Mouse (Mus musculus): ENCODE results near the gene Rgl1. TPM values are rescaled to one million over a fixed set of nuclear protein-coding genes. Genes with fewer than 3 reads are reported as not detected.

Gene Rgl1
- polyA plus RNA-seq, 1 experiment from 2014 or later = 18.2 TPM

DNA sequence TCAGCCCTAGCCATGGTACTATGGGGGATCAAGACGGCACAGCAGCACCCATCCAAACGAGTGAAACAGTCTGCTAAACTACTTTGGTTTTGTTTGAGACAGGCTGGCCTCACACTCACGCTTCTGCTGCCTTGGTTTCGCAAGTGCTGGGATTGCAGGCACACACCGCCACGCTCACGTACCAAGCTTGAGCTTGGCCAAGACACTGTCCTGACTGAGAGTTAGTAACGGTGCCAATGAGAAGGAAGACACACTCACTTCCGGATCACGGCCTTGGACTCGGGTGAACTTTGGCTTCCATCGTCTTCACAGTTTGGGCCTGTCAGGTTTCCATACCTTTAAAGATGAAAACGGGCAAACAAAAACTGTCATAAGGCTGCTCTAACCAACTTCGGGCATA, 194.8 kb downstream of the Rgl1 start:
- no peak for ATAC-seq (ENCODE audit: low FRiP score, low read depth)
- peaks cover 28% of the 10 kb centered on the region for H3K4me1 ChIP-seq
- H3K9me3 ChIP-seq = no peaks in the 10 kb centered on the region
- no peak overlapping the region for H3K4me3 ChIP-seq
- 93% methylated on average over 14 of the region's 14 CpGs for WGBS
- H3K27me3 ChIP-seq = peaks cover 66% of the 10 kb centered on the region
- H3K9ac ChIP-seq (replicated peaks) = no peak overlapping the region
- H3K36me3 ChIP-seq = no peaks in the 10 kb centered on the region
- no peak overlapping the region for H3K27ac ChIP-seq (replicated peaks)
- H3K4me2 ChIP-seq (replicated peaks) = no peak overlapping the region

DNA sequence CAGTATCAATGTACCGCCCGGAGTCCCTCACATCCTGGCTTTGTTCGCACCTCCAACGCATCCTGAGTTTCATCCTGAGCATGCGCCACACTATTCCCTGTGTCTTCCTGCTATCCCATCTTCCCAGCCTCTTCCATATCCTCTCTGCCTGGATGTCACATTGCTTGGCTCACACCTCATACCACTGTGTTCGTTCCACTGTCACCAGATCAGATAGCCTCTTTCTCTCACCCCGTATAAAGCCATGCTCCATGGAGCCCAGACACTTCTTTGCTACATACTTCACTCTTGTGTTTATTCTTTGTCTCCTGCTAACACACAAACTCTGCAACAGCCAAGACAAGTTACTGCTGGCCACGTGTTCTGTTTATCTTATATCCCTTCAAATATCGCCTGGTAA, 195.5 kb downstream of the Rgl1 start:
- Histone ChIP-seq H3K27me3 (peaks cover 65% of the 10 kb centered on the region), H3K4me2 (replicated peaks) (no peak overlapping the region), H3K4me1 (peaks cover 26% of the 10 kb centered on the region), H3K4me3 (no peak overlapping the region), H3K9ac (replicated peaks) (no peak overlapping the region), H3K36me3 (no peaks in the 10 kb centered on the region), H3K27ac (replicated peaks) (no peak overlapping the region), H3K9me3 (no peaks in the 10 kb centered on the region)
- no peak for ATAC-seq (ENCODE audit: low FRiP score, low read depth)
- WGBS = 95% methylated on average over 9 of the region's 9 CpGs

DNA sequence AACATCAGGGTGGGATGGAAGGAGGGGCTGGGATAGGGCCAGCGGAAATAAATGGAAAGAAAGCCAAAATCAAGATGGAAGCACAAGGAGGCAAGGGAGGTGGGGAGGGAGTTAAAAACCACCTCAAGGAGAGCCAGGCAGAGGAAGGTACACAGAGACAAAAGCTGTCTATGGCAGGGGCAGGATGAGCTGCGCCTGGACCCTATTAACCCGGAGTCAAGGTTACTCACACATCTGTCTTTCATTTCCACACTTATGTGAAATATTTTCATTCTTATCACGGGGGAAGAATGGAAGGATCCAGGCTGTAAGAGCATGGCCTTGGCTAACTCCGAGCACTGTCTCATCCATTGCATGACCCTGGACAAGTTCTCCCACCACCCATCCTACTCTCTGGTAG, 202.9 kb downstream of the Rgl1 start:
- 78% methylated on average over 5 of the region's 5 CpGs for WGBS
- no peak overlapping the region for H3K4me3 ChIP-seq
- H3K9me3 ChIP-seq = no peaks in the 10 kb centered on the region
- H3K27ac ChIP-seq (replicated peaks) = no peak overlapping the region
- peaks cover 10% of the 10 kb centered on the region for H3K4me1 ChIP-seq
- peaks cover 55% of the 10 kb centered on the region for H3K27me3 ChIP-seq
- H3K9ac ChIP-seq (replicated peaks) = no peak overlapping the region
- no peak for ATAC-seq (ENCODE audit: low FRiP score, low read depth)
- H3K4me2 ChIP-seq (replicated peaks) = no peak overlapping the region
- no peaks in the 10 kb centered on the region for H3K36me3 ChIP-seq

DNA sequence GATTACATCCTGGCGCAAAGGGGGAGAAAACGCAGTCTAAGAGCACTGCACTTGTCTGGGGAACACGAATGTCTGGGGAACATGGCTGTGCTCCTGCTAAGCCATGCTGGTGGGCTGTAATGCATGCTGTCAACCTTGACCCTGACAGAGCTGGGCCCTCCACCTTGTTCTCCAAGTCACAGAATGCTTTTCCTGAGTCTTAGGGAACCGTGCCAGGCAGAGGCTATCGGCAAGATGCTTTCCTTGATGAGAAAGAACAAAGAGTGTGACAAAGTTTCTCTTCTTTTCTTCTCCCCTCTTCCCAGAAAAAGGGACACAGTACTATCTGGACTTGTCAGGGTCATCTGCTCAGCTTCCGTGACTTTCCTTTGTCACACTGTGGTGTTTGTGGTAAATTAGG, 203.3 kb downstream of the Rgl1 start:
- WGBS = 71% methylated on average over 6 of the region's 6 CpGs
- no peak overlapping the region for H3K4me3 ChIP-seq
- H3K4me2 ChIP-seq (replicated peaks) = no peak overlapping the region
- H3K27ac ChIP-seq (replicated peaks) = no peak overlapping the region
- H3K9ac ChIP-seq (replicated peaks) = no peak overlapping the region
- no peak for ATAC-seq (ENCODE audit: low FRiP score, low read depth)
- H3K27me3 ChIP-seq = peaks cover 51% of the 10 kb centered on the region
- no peaks in the 10 kb centered on the region for H3K9me3 ChIP-seq
- peaks cover 6% of the 10 kb centered on the region for H3K4me1 ChIP-seq
- no peaks in the 10 kb centered on the region for H3K36me3 ChIP-seq

DNA sequence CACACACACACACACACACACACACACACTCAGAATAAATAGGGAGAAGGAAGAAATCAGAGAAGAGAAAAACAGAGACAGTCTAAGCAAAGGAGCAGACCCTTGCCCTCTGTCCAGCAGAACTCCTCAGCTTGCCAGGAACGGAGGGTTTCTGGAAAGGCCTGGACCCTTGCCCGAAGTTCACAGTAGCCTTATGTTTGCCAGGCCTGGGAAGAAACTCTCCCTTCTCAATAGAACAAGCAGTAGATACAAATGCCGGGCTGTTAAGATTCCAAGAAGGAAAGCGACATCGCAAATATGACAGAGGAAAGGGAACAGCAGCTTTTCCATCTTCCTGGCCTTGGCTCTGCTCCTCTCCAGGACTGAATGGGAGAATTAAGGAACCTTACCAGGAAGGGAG, 205.7 kb downstream of the Rgl1 start:
- H3K4me2 ChIP-seq (replicated peaks) = no peak overlapping the region
- H3K27me3 ChIP-seq = peaks cover 35% of the 10 kb centered on the region
- H3K9ac ChIP-seq (replicated peaks) = no peak overlapping the region
- peaks cover 25% of the 10 kb centered on the region for H3K4me1 ChIP-seq
- H3K9me3 ChIP-seq = no peaks in the 10 kb centered on the region
- ATAC-seq (ENCODE audit: low FRiP score, low read depth) = no peak
- H3K36me3 ChIP-seq = no peaks in the 10 kb centered on the region
- H3K4me3 ChIP-seq = no peak overlapping the region
- 94% methylated on average over 5 of the region's 5 CpGs for WGBS
- no peak overlapping the region for H3K27ac ChIP-seq (replicated peaks)

DNA sequence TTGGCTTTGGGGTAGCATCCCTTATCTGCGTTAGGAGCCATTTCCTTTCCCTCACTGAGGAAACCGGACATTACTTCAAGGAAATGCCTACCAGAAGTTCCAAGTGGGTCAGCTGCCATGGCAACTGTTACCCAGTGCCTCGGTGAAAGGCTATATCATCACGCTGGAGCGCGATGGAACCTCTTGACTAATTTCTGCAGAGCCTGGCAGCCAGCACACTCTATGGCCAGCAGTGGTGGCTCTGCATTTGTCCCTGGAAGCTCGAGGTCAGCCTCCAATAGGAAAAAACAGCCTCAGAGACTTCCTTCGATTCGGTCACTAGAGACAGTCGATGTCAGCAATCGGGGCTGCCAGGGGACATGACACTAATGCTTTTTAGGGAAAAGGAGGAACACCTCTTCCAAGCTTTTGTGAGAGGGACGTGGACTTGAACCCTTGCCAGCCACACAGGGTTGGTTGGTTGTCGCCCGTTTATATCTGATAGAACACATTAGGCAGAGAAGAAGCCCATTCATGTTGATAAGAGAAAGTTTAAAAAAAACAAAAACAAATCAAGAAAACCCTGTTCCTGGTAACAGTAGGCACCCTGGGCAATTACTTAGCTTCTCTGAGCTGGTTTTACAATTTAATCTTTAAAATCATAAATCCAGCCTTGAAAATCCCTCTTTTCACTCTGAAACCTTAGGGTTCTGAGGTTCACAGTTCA, 209.4 kb downstream of the Rgl1 start:
- WGBS = 41% methylated on average over 14 of the region's 14 CpGs
- ATAC-seq (ENCODE audit: low FRiP score, low read depth) = peak; percentile 73
- Histone ChIP-seq H3K27me3 (peaks cover 9% of the 10 kb centered on the region), H3K4me3 (no peak overlapping the region), H3K27ac (replicated peaks) (peak overlapping the region; percentile 75), H3K4me2 (replicated peaks) (peak overlapping the region; percentile 19; the same call in 1 of the 2 replicates), H3K36me3 (peaks cover 4% of the 10 kb centered on the region; the same call in 1 of the 2 replicates), H3K9me3 (no peaks in the 10 kb centered on the region), H3K9ac (replicated peaks) (no peak overlapping the region), H3K4me1 (peaks cover 30% of the 10 kb centered on the region)

DNA sequence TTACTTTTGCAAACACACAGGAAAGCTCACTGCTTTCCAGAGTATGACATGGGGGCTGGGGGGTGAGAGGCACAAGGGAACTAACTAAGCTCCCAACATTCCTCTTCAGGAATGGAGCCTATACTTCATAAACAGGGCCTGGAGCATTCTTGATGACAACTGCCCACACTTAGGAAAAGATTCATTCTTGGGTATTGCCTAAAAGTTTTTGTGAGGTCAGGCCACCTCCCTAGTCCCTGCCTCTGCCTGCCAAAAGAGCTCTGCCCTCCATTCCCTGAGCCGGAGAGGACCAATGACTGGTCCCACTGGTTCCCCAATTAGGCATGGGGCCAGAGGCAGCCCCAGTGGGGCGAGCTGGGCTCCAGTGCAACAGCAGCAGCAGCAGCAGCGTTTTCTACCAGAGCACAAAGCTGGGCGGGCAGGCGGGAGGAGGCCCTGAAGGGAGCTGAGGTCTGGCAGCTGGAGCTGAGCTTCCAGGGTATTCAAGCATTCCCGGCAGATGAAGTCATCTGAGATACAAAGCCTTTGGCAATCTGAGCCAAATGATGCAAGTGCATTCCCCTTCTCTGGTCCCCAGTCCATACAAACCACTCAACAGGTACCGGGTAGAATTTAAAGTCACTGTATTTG, 210.1 kb downstream of the Rgl1 start:
- ATAC-seq (ENCODE audit: low FRiP score, low read depth) = peak; percentile 93
- H3K9ac ChIP-seq (replicated peaks) = no peak overlapping the region
- 8% methylated on average over 7 of the region's 7 CpGs for WGBS

DNA sequence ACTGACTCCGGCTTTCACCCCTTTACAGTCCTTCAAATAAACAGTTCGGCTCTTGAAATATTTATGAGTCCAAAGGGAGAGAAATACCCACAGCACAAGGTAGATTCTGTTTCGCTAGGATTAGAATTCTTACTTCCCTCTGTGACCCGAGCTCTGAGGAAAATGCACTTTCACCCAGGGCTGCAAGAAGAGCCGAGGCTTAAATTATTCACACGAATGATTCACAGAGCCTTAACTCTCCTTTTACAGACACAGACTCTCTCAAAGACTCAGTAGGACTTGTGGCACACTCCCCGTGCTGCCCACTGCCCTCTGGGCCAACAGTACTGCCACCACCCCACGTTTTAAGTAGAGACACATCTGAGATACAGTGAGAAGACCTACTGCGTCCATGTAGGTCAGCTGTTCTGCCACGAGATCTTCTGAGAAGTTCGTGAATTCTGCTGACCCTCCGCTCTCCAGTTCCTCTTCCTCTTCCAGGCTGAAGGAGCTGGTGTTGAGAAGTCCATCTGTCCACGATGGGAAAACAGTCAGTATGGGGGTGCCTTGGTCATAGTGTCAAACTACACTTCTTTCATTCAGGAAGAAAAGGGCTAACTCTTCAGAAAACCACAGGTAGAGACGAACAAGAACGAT, 212.1 kb downstream of the Rgl1 start:
- H3K4me1 ChIP-seq = peaks cover 27% of the 10 kb centered on the region
- no peak overlapping the region for H3K4me3 ChIP-seq
- H3K36me3 ChIP-seq = peaks cover 4% of the 10 kb centered on the region; the same call in 1 of the 2 replicates
- WGBS = 70% methylated on average over 15 of the region's 15 CpGs
- H3K27me3 ChIP-seq = no peaks in the 10 kb centered on the region
- 0 out of 2 replicates have a peak overlapping the region, but pooled peaks have one; percentile 0 for H3K27ac ChIP-seq (replicated peaks)
- ATAC-seq (ENCODE audit: low FRiP score, low read depth) = no peak
- H3K4me2 ChIP-seq (replicated peaks) = no peak overlapping the region
- H3K9ac ChIP-seq (replicated peaks) = no peak overlapping the region
- H3K9me3 ChIP-seq = no peaks in the 10 kb centered on the region

More for the DNA sequence above, 210.1 kb downstream of the Rgl1 start:
- H3K9me3 ChIP-seq = no peaks in the 10 kb centered on the region
- no peak overlapping the region for H3K4me3 ChIP-seq
- H3K27ac ChIP-seq (replicated peaks) = peak overlapping the region; percentile 75
- peaks cover 27% of the 10 kb centered on the region for H3K4me1 ChIP-seq
- H3K4me2 ChIP-seq (replicated peaks) = peak overlapping the region; percentile 19; the same call in 1 of the 2 replicates
- peaks cover 8% of the 10 kb centered on the region for H3K27me3 ChIP-seq
- H3K36me3 ChIP-seq = peaks cover 4% of the 10 kb centered on the region; the same call in 1 of the 2 replicates

DNA sequence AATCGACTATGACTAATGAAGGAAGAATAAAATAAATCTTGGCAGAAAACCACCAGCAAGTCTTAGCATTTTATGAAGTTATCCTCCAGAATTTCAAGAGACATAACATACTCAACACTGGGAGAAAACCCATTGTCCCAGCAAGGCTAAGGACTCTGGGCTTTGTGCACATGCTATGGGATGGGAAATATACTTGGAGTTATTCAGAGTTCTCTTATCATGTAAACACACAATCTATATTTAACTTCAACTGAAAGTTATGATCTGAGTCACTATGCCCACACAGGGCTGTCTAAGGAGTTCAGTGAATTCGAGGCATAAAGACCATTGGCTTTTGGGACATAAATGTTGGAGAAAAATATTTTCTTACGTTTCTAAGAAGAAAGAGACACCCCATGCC, 215.2 kb downstream of the Rgl1 start:
- no peak overlapping the region for H3K4me2 ChIP-seq (replicated peaks)
- H3K27ac ChIP-seq (replicated peaks) = no peak overlapping the region
- H3K9me3 ChIP-seq = no peaks in the 10 kb centered on the region
- H3K9ac ChIP-seq (replicated peaks) = no peak overlapping the region
- no peaks in the 10 kb centered on the region for H3K27me3 ChIP-seq
- WGBS = 91% methylated on average over 3 of the region's 3 CpGs
- H3K36me3 ChIP-seq = peaks cover 16% of the 10 kb centered on the region
- H3K4me3 ChIP-seq = no peak overlapping the region
- ATAC-seq (ENCODE audit: low FRiP score, low read depth) = no peak
- peaks cover 12% of the 10 kb centered on the region for H3K4me1 ChIP-seq

DNA sequence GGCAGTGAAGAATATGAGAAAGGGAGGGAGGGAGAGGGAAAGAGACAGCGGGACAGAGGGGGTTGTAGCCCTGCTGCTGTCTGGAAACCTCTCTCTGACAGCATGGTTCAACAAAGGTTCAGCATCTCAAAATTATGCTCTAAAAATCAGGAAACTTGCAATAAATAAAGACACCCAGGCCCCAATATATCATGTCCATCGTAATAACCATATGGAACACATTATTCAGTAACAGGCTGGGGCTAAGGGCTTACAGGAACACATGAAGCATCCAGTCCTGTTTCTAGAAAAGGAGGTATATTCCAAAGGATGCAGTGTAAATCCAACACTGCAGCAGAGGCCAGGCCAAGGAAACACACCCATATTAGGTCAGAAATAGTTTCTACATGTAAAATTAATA, 215.6 kb downstream of the Rgl1 start:
- no peaks in the 10 kb centered on the region for H3K27me3 ChIP-seq
- peaks cover 17% of the 10 kb centered on the region for H3K36me3 ChIP-seq
- H3K4me1 ChIP-seq = peaks cover 7% of the 10 kb centered on the region; the same call in 1 of the 2 replicates
- no peak overlapping the region for H3K4me2 ChIP-seq (replicated peaks)
- no peaks in the 10 kb centered on the region for H3K9me3 ChIP-seq
- ATAC-seq (ENCODE audit: low FRiP score, low read depth) = no peak
- 88% methylated on average over 2 of the region's 2 CpGs for WGBS
- no peak overlapping the region for H3K9ac ChIP-seq (replicated peaks)
- no peak overlapping the region for H3K27ac ChIP-seq (replicated peaks)
- no peak overlapping the region for H3K4me3 ChIP-seq

DNA sequence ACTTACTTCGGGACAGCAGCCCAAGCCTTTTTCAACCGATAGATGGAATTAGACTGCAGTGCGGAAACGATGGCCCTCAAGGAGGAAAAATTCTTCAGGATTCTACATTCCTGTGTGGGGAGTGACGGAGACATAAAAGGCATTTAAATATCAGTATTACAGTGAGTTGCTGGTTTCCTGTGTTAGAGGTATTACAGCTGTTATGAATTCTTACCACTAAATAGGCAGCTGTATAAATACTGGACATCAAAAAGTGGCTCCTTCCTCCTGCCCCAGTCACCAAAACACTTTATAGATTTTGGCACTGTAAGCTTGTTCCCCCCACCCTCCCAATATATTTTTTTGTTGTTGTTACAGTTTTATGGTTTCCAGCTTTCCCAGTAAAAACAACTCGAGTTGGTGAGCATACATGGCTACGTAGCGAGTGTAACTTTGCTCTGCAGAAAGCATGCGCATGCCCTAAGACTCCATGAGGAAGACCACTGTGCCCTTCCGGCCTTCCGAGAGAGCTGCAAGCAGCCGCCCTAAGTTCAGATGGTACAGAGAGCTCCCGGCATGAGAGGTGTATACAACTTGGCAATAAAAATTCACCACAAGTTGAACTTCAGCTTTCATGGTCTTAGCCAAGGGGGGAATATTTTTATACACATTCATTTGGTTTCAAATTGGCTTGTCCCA, 217.0 kb downstream of the Rgl1 start:
- no peaks in the 10 kb centered on the region for H3K27me3 ChIP-seq
- H3K27ac ChIP-seq (replicated peaks) = no peak overlapping the region
- WGBS = 86% methylated on average over 13 of the region's 13 CpGs
- no peak overlapping the region for H3K4me2 ChIP-seq (replicated peaks)
- H3K36me3 ChIP-seq = peaks cover 17% of the 10 kb centered on the region
- no peak overlapping the region for H3K9ac ChIP-seq (replicated peaks)
- no peak for ATAC-seq (ENCODE audit: low FRiP score, low read depth)
- H3K4me3 ChIP-seq = no peak overlapping the region
- no peaks in the 10 kb centered on the region for H3K4me1 ChIP-seq
- no peaks in the 10 kb centered on the region for H3K9me3 ChIP-seq
